Mouse (Mus musculus): Measurements from ENCODE around the gene Zhx3.

- TF ChIP-seq POLR2A (IDR thresholded peaks at IDR 0.05; ENCODE audit: borderline replicate concordance, extremely low read depth, low read depth, low read length) = no peak
- TF ChIP-seq CTCF (IDR thresholded peaks at IDR 0.05; ENCODE audit: insufficient read depth, low read length) = no peak
Measured at GRCm38 (mm10) chr2:160736466-160736865, 136.3 kb downstream of the Zhx3 start.

Data from lung, adult 2 months (tissue).